15 mouse cellular contexts compared by ENCODE assay signal in genomic region chr3:101343199-101343924, GRCm38 (mm10). TPM values are rescaled to one million over a fixed set of nuclear protein-coding genes. Genes with fewer than 3 reads are reported as not detected.
DNase-seq lines count a peak whose midpoint lies in the region; ATAC-seq lines count a peak whose summit lies in the region.
"Had no signal": no experiment of that assay in that cellular context is flagged by ENCODE, and none has a peak within 500 bp of the region (broad histone marks: within the 10 kb centered on the region; RNA-seq: fewer than 3 reads in every experiment).

No protein-coding gene starts in this region.

- no peak overlapping the region for H3K4me2 ChIP-seq in hindbrain, embryonic 12.5 days (replicated peaks)
- no peak overlapping the region for H3K4me2 ChIP-seq in forebrain, embryonic 14.5 days (ENCODE audit: low read length)
- H3K4me2 ChIP-seq in heart, embryonic 11.5 days, result no peak overlapping the region
- H3K4me2 ChIP-seq: neural tube, embryonic 12.5 days had no signal

- 73% methylated on average over 9 of the region's 9 CpGs for WGBS in hindbrain, embryonic 12.5 days
- 88% methylated on average over 9 of the region's 9 CpGs for WGBS in hindbrain, embryonic 10.5 days
- 74% methylated on average over 9 of the region's 9 CpGs for WGBS in forebrain, embryonic 14.5 days
- 89% methylated on average over 9 of the region's 9 CpGs for WGBS in heart, embryonic 11.5 days (ENCODE audit: insufficient replicate concordance)

- 0 out of 2 replicates have a peak, but pooled peaks cover 4% of the 10 kb centered on the region for H3K9me3 ChIP-seq in hindbrain, embryonic 12.5 days (replicated peaks)
- H3K9me3 ChIP-seq in hindbrain, embryonic 10.5 days, result 0 out of 2 replicates have a peak, but pooled peaks cover 7% of the 10 kb centered on the region
- peaks cover 3% of the 10 kb centered on the region; the same call in 1 of the 2 replicates for H3K9me3 ChIP-seq in forebrain, embryonic 14.5 days (replicated peaks; ENCODE audit: control insufficient read depth, low read length)
- no peaks in the 10 kb centered on the region for H3K9me3 ChIP-seq in heart, embryonic 11.5 days (replicated peaks; ENCODE audit: control insufficient read depth, low read length)
- H3K9me3 ChIP-seq: neural tube, embryonic 12.5 days had no signal

- H3K4me3 ChIP-seq in hindbrain, embryonic 12.5 days, result no peak overlapping the region
- H3K4me3 ChIP-seq in hindbrain, embryonic 10.5 days, result no peak overlapping the region
- no peak overlapping the region for H3K4me3 ChIP-seq in forebrain, embryonic 14.5 days (ENCODE audit: low read depth, low read length)
- H3K4me3 ChIP-seq in heart, embryonic 11.5 days (ENCODE audit: low read depth, low read length), result no peak overlapping the region
- H3K4me3 ChIP-seq: neural tube, embryonic 12.5 days had no signal

- no peaks in the 10 kb centered on the region for H3K27me3 ChIP-seq in hindbrain, embryonic 12.5 days
- H3K27me3 ChIP-seq in hindbrain, embryonic 10.5 days (ENCODE audit: insufficient read depth, poor library complexity, severe bottlenecking), result no peaks in the 10 kb centered on the region
- no peaks in the 10 kb centered on the region for H3K27me3 ChIP-seq in forebrain, embryonic 14.5 days (replicated peaks; ENCODE audit: control insufficient read depth, insufficient read depth, low read length)
- H3K27me3 ChIP-seq in heart, embryonic 11.5 days (ENCODE audit: control insufficient read depth, insufficient read depth, low read length), result no peaks in the 10 kb centered on the region
- H3K27me3 ChIP-seq: neural tube, embryonic 12.5 days had no signal

- H3K9ac ChIP-seq in hindbrain, embryonic 12.5 days, result no peak overlapping the region
- no peak overlapping the region for H3K9ac ChIP-seq in forebrain, embryonic 14.5 days (ENCODE audit: low read length)
- H3K9ac ChIP-seq in heart, embryonic 11.5 days (ENCODE audit: low read depth, low read length), result no peak overlapping the region
- H3K9ac ChIP-seq: neural tube, embryonic 12.5 days had no signal

- H3K36me3 ChIP-seq in hindbrain, embryonic 12.5 days, result no peaks in the 10 kb centered on the region
- H3K36me3 ChIP-seq in hindbrain, embryonic 10.5 days, result no peaks in the 10 kb centered on the region
- no peaks in the 10 kb centered on the region for H3K36me3 ChIP-seq in forebrain, embryonic 14.5 days (ENCODE audit: control insufficient read depth, insufficient read depth, low read length)
- no peaks in the 10 kb centered on the region for H3K36me3 ChIP-seq in heart, embryonic 11.5 days (ENCODE audit: control insufficient read depth, insufficient read depth, low read length)
- H3K36me3 ChIP-seq: neural tube, embryonic 12.5 days had no signal

- no peak for DNase-seq in hindbrain, embryonic 10.5 days (ENCODE audit: low spot score)
- peak; percentile 19 for DNase-seq in Muller cell, postnatal 12 days (ENCODE audit: inconsistent ontology term)
- peak; percentile 86 for DNase-seq in forebrain, embryonic 14.5 days (ENCODE audit: low spot score)
- DNase-seq in layer of hippocampus, postnatal 10 days (ENCODE audit: low spot score in 2 of 2), result peak; percentile 63 to 72
- DNase-seq in heart, adult 8-10 months (ENCODE audit: low spot score), result no peak
- DNase-seq in spleen, postnatal 10 days (ENCODE audit: low spot score in 2 of 2), result no peak
- DNase-seq: cerebellum, adult 9-11 months; kidney, adult 11 months had no signal

- peaks cover 19% of the 10 kb centered on the region for H3K4me1 ChIP-seq in hindbrain, embryonic 12.5 days
- H3K4me1 ChIP-seq in hindbrain, embryonic 10.5 days (replicated peaks), result peaks cover 8% of the 10 kb centered on the region
- H3K4me1 ChIP-seq in forebrain, embryonic 14.5 days (ENCODE audit: control insufficient read depth, insufficient read depth, low read length), result peaks cover 16% of the 10 kb centered on the region
- peaks cover 3% of the 10 kb centered on the region for H3K4me1 ChIP-seq in heart, embryonic 11.5 days (ENCODE audit: control insufficient read depth, insufficient read depth, low read length)

- peak; percentile 69 for ATAC-seq in hindbrain, embryonic 12.5 days (ENCODE audit: low FRiP score)
- ATAC-seq in forebrain, embryonic 14.5 days, result peak; percentile 68
- ATAC-seq in heart, embryonic 11.5 days (replicated peaks; ENCODE audit: insufficient number of reproducible peaks, low FRiP score, low TSS enrichment), result no peak

- H3K27ac ChIP-seq in hindbrain, embryonic 12.5 days, result no peak overlapping the region
- no peak overlapping the region for H3K27ac ChIP-seq in hindbrain, embryonic 10.5 days
- H3K27ac ChIP-seq in forebrain, embryonic 14.5 days (ENCODE audit: low read depth, low read length), result peak overlapping the region; percentile 77; the same call in 1 of the 2 replicates
- H3K27ac ChIP-seq in heart, embryonic 11.5 days (ENCODE audit: low read depth, low read length), result no peak overlapping the region
- H3K27ac ChIP-seq: neural tube, embryonic 12.5 days had no signal

RNA-seq across cellular contexts. Expression of gene Igsf3, which starts 33.5 kb away (rescaled TPM):
- polyA plus RNA-seq in hindbrain, embryonic 12.5 days (2016; fragmentation: Nextera tagmentation; extraction: Ambion mirVana), result 61.9 and 66.4 TPM in 2 replicates
- 29.9 and 37.4 TPM in 2 replicates for polyA plus RNA-seq in hindbrain, embryonic 10.5 days (2016; fragmentation: Nextera tagmentation; extraction: Ambion mirVana)
- polyA plus RNA-seq in forebrain, embryonic 14.5 days (2014; fragmentation: Nextera tagmentation; extraction: Ambion mirVana), result 30.0 and 45.6 TPM in 2 replicates
- total RNA-seq in layer of hippocampus, postnatal 10 days (2021), result 10 to 100 TPM; 57.3 to 57.7 TPM
- polyA plus RNA-seq in heart, embryonic 11.5 days (2014; fragmentation: Nextera tagmentation; extraction: Ambion mirVana), result 28.1 and 31.3 TPM in 2 replicates
- total RNA-seq in heart, adult 8-10 months (2022), result 10 to 100 TPM; 10.1 to 12.3 (median 12.0) TPM

RNA-seq across cellular contexts. Expression of gene Cd2, which starts 55.6 kb away (rescaled TPM):
- polyA plus RNA-seq in hindbrain, embryonic 12.5 days (2016; fragmentation: Nextera tagmentation; extraction: Ambion mirVana), result not detected in 2 replicates
- 0.21 and 0.35 TPM in 2 replicates for polyA plus RNA-seq in hindbrain, embryonic 10.5 days (2016; fragmentation: Nextera tagmentation; extraction: Ambion mirVana)
- polyA plus RNA-seq in forebrain, embryonic 14.5 days (2014; fragmentation: Nextera tagmentation; extraction: Ambion mirVana), result 0.30 and 0.45 TPM in 2 replicates
- total RNA-seq in layer of hippocampus, postnatal 10 days (2021), result not detected
- polyA plus RNA-seq in heart, embryonic 11.5 days (2014; fragmentation: Nextera tagmentation; extraction: Ambion mirVana), result 0.20 TPM in 1 of 2 replicates, not detected in the other
- 1 to 10 TPM in 1 of 4 experiments, under 1 TPM in 2, not detected in 1; 0.54 to 1.2 (median 1.00) TPM for total RNA-seq in heart, adult 8-10 months (2022)
- total RNA-seq: gastrocnemius, adult 18-20 months; left cerebral cortex, postnatal 25 days had no signal
- polyA plus RNA-seq: embryonic facial prominence, embryonic 14.5 days; heart, embryonic 14.5 days; neural tube, embryonic 12.5 days had no signal

Comparison
In these comparisons a context has a peak if more than half of its experiments do, and no peak if none do; other contexts are left out.
1. DNase-seq: peak in Muller cell, postnatal 12 days (single experiment), forebrain, embryonic 14.5 days (single experiment) and layer of hippocampus, postnatal 10 days (2 of 2); none in hindbrain, embryonic 10.5 days (single experiment), heart, adult 8-10 months (single experiment) and spleen, postnatal 10 days (0 of 2).